Mouse (Mus musculus) limb, embryonic 15.5 days (tissue): ENCODE measurements around the gene Spata7. TPM values are rescaled to one million over a fixed set of nuclear protein-coding genes. Genes with fewer than 3 reads are reported as not detected.

Source experiments
- ATAC-seq: fragments of 200-750 bp; cut with Nextera tagmentation; 2 replicates; pipeline ENCODE4 v1.8.0; 2017; ENCODE audit warnings: low read depth, moderate TSS enrichment; ENCODE audit not compliant: insufficient number of reproducible peaks, low FRiP score, low TSS enrichment
- H3K27ac ChIP-seq: fragments of 300-500 bp; sonication (generic); 2 replicates; pipeline ENCODE4 v1.5.1; 2015; ENCODE audit warnings: moderate library complexity, mild to moderate bottlenecking, inconsistent platforms
- H3K27me3 ChIP-seq: fragments of 300-500 bp; sonication (generic); 2 replicates; pipeline ENCODE4 v1.6.1; 2015; ENCODE audit warnings: inconsistent platforms
- H3K36me3 ChIP-seq: fragments of 300-500 bp; sonication (generic); 2 replicates; pipeline ENCODE4 v1.6.1; 2015; ENCODE audit warnings: inconsistent platforms
- H3K4me1 ChIP-seq: fragments of 300-500 bp; sonication (generic); 2 replicates; pipeline ENCODE4 v1.6.1; 2015; ENCODE audit warnings: inconsistent platforms
- H3K4me2 ChIP-seq: fragments of 300-500 bp; sonication (generic); 2 replicates; pipeline ENCODE4 v1.6.1; 2015; ENCODE audit warnings: mild to moderate bottlenecking, inconsistent platforms
- H3K4me3 ChIP-seq: fragments of 300-500 bp; sonication (generic); 2 replicates; pipeline ENCODE4 v1.5.1; 2015; ENCODE audit warnings: mild to moderate bottlenecking, inconsistent platforms
- H3K9ac ChIP-seq: fragments of 300-500 bp; sonication (generic); 2 replicates; pipeline ENCODE4 v1.6.1; 2015; ENCODE audit warnings: inconsistent platforms
- H3K9me3 ChIP-seq: fragments of 300-500 bp; sonication (generic); 2 replicates; pipeline ENCODE4 v1.6.1; 2016; ENCODE audit warnings: inconsistent platforms
- WGBS: fragments of 180-500 bp; shearing (Covaris S2); methylation state at CpG from one replicate; pipeline ENCODE4 v1.1.7; 2015; 5-methylcytosine and 5-hydroxymethylcytosine counted together
- polyA plus RNA-seq: library from polyadenylated mRNA; unstranded; fragments of >200 nt; fragmentation: Nextera tagmentation; extraction: Ambion mirVana; gene quantifications from 2 replicates; pipeline ENCODE4 v1.2.1, GENCODE M21; 2015

The Spata7 gene
- polyA plus RNA-seq, 1 experiment from 2014 or later = 11.8 TPM

DNA sequence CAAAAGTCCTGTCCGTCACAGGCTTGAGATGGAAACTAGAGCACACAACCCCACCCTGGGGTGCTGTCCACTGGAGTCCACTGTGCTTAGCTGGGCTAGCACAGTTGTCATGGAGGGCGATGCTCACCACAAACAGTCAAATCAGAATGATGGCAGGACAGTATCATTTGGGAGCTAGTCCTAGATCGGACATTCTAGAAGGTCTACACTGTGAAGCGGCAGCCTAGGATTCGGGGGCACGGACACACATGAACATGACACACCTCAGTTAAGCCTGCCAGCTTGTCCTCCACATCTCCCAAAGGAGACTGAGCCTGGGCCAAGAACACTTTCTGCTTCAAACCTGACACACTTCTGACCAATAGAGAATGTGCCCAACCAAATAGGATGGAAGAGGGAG, 48.9 kb downstream of the Spata7 start:
- no peaks in the 10 kb centered on the region for H3K9me3 ChIP-seq
- H3K27me3 ChIP-seq = no peaks in the 10 kb centered on the region
- no peak overlapping the region for H3K4me3 ChIP-seq
- peaks cover 39% of the 10 kb centered on the region for H3K36me3 ChIP-seq
- H3K9ac ChIP-seq = no peak overlapping the region
- 96% methylated on average over 6 of the region's 6 CpGs for WGBS
- no peak for ATAC-seq
- H3K4me2 ChIP-seq = no peak overlapping the region
- peaks cover 6% of the 10 kb centered on the region; the same call in 1 of the 2 replicates for H3K4me1 ChIP-seq
- H3K27ac ChIP-seq = no peak overlapping the region

DNA sequence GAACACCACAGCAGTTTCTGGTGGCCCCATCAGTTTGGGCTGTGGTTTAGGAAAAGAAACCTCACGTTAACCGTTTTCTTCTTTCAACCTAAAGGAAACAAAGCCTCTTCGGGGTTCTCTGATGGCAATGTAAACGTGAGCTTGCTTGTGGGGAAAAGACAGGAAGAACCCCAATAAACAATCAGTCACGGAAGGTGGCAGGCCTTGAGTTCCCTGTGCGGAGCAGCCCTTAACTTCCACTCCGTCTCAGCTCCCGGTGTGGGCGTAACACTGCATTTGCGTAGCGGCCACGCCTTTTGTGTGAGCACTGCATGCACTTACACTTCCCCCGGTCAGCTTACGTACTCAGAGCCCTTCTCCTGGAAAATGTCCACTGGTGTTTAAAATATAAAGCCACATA, 49.4 kb downstream of the Spata7 start:
- H3K4me2 ChIP-seq = no peak overlapping the region
- no peaks in the 10 kb centered on the region for H3K27me3 ChIP-seq
- H3K9me3 ChIP-seq = no peaks in the 10 kb centered on the region
- peaks cover 43% of the 10 kb centered on the region for H3K36me3 ChIP-seq
- H3K9ac ChIP-seq = no peak overlapping the region
- WGBS = 47% methylated on average over 14 of the region's 14 CpGs
- no peak overlapping the region for H3K27ac ChIP-seq
- H3K4me1 ChIP-seq = peaks cover 6% of the 10 kb centered on the region; the same call in 1 of the 2 replicates
- no peak for ATAC-seq
- H3K4me3 ChIP-seq = no peak overlapping the region

GRCm38 (mm10) chr12:98679906-98680305, 51.9 kb downstream of the Spata7 start:
- no peak overlapping the region for H3K4me3 ChIP-seq
- H3K27me3 ChIP-seq = no peaks in the 10 kb centered on the region
- H3K36me3 ChIP-seq = peaks cover 43% of the 10 kb centered on the region
- no peak overlapping the region for H3K9ac ChIP-seq
- H3K4me1 ChIP-seq = peaks cover 1% of the 10 kb centered on the region; the same call in 1 of the 2 replicates
- no peak for ATAC-seq
- WGBS = 87% methylated on average over 15 of the region's 15 CpGs
- H3K27ac ChIP-seq = no peak overlapping the region
- H3K9me3 ChIP-seq = no peaks in the 10 kb centered on the region
- no peak overlapping the region for H3K4me2 ChIP-seq

GRCm38 (mm10) chr12:98682196-98682595, 54.2 kb downstream of the Spata7 start:
- no peaks in the 10 kb centered on the region for H3K27me3 ChIP-seq

GRCm38 (mm10) chr12:98683171-98683570, 55.2 kb downstream of the Spata7 start:
- peaks cover 56% of the 10 kb centered on the region for H3K36me3 ChIP-seq
- H3K4me2 ChIP-seq = no peak overlapping the region
- H3K27me3 ChIP-seq = no peaks in the 10 kb centered on the region
- 70% methylated on average over 11 of the region's 11 CpGs for WGBS
- no peak overlapping the region for H3K4me3 ChIP-seq
- H3K27ac ChIP-seq = no peak overlapping the region; the same call in 1 of the 2 replicates
- H3K9me3 ChIP-seq = no peaks in the 10 kb centered on the region
- no peaks in the 10 kb centered on the region for H3K4me1 ChIP-seq
- no peak overlapping the region for H3K9ac ChIP-seq
- ATAC-seq = no peak

More at GRCm38 (mm10) chr12:98682196-98682595, 54.2 kb downstream of the Spata7 start:
- peaks cover 47% of the 10 kb centered on the region for H3K36me3 ChIP-seq
- 81% methylated on average over 15 of the region's 15 CpGs for WGBS
- ATAC-seq = no peak
- no peak overlapping the region for H3K9ac ChIP-seq
- no peaks in the 10 kb centered on the region for H3K4me1 ChIP-seq
- H3K27ac ChIP-seq = no peak overlapping the region
- H3K4me2 ChIP-seq = no peak overlapping the region
- H3K9me3 ChIP-seq = no peaks in the 10 kb centered on the region
- no peak overlapping the region for H3K4me3 ChIP-seq

DNA sequence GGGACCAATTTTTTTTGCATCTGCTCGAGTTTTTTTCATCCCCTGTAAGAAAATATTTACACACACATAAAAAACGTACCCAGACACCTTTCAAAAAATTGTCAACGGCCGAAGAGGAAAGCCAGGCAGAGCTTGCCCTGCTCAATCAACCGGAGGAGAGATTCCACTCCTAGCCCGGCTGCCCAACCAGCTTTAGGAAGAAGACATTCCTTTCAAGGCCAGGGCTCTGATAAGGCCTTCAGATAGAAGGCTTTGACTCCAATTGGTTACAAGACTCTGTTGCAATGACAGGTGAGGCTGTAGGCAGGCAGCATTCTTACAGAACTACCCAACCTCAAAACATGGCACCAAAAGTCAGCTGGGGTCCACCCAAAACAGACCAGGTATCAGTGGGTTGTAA, 55.6 kb downstream of the Spata7 start:
- ATAC-seq = no peak
- 67% methylated on average over 6 of the region's 6 CpGs for WGBS
- H3K36me3 ChIP-seq = peaks cover 56% of the 10 kb centered on the region
- no peak overlapping the region for H3K4me2 ChIP-seq
- no peaks in the 10 kb centered on the region for H3K4me1 ChIP-seq
- H3K27ac ChIP-seq = no peak overlapping the region; the same call in 1 of the 2 replicates
- H3K9ac ChIP-seq = no peak overlapping the region
- H3K9me3 ChIP-seq = no peaks in the 10 kb centered on the region
- H3K27me3 ChIP-seq = no peaks in the 10 kb centered on the region
- no peak overlapping the region for H3K4me3 ChIP-seq

GRCm38 (mm10) chr12:98690230-98690629, 62.3 kb downstream of the Spata7 start:
- no peak overlapping the region for H3K9ac ChIP-seq

DNA sequence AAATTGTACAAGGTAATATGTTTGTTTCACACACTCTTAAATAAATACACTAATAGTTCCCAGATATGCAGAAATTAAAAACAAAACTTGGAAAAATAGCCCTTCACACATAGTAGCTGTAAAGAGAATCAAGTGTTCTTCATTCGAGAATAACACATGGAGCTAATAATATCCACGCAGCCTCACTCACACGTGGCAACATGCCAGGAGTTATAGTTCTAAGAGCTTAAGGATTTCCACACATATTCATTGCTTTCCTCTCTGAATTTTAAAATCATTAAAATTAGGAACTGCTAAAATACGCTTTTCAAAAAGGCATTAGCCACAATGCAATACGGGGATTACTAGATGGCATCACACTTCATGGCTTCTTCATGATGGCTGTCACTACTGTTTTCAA, 69.2 kb downstream of the Spata7 start:
- no peak for ATAC-seq
- Histone ChIP-seq H3K36me3 (peaks cover 19% of the 10 kb centered on the region), H3K9me3 (no peaks in the 10 kb centered on the region), H3K4me1 (no peaks in the 10 kb centered on the region), H3K4me3 (no peak overlapping the region), H3K27me3 (no peaks in the 10 kb centered on the region), H3K27ac (no peak overlapping the region), H3K9ac (no peak overlapping the region), H3K4me2 (no peak overlapping the region)
- WGBS = 46% methylated on average over 5 of the region's 5 CpGs

More at GRCm38 (mm10) chr12:98690230-98690629, 62.3 kb downstream of the Spata7 start:
- WGBS = 85% methylated on average over 8 of the region's 8 CpGs
- no peak overlapping the region for H3K27ac ChIP-seq
- H3K4me2 ChIP-seq = no peak overlapping the region
- no peaks in the 10 kb centered on the region for H3K9me3 ChIP-seq
- no peaks in the 10 kb centered on the region for H3K27me3 ChIP-seq
- no peaks in the 10 kb centered on the region for H3K4me1 ChIP-seq
- no peak overlapping the region for H3K4me3 ChIP-seq
- H3K36me3 ChIP-seq = peaks cover 49% of the 10 kb centered on the region
- no peak for ATAC-seq

DNA sequence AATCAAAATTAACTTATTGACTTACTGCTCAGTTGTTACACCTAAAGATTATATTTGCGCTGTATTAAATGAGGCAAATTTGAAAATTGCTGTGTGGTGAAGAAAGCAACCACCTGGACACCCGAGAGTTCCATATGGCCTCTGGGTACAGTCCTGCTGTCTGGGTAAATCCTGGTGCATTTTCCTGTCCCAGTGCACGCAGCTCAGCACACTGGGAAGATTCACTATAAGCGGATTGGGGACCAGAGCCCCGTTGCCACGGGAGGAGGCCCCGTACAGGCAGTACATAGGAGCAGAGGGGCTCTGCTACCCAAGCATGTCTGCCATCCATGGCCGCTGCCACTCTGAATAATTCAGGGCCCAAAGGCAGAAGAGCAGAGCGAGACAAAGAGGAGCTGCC, 73.6 kb downstream of the Spata7 start:
- H3K27ac ChIP-seq = no peak overlapping the region
- 88% methylated on average over 9 of the region's 9 CpGs for WGBS
- no peak overlapping the region for H3K4me2 ChIP-seq
- H3K4me3 ChIP-seq = no peak overlapping the region
- no peak overlapping the region for H3K9ac ChIP-seq
- H3K4me1 ChIP-seq = no peaks in the 10 kb centered on the region
- ATAC-seq = no peak
- no peaks in the 10 kb centered on the region for H3K27me3 ChIP-seq
- H3K36me3 ChIP-seq = peaks cover 21% of the 10 kb centered on the region
- no peaks in the 10 kb centered on the region for H3K9me3 ChIP-seq

DNA sequence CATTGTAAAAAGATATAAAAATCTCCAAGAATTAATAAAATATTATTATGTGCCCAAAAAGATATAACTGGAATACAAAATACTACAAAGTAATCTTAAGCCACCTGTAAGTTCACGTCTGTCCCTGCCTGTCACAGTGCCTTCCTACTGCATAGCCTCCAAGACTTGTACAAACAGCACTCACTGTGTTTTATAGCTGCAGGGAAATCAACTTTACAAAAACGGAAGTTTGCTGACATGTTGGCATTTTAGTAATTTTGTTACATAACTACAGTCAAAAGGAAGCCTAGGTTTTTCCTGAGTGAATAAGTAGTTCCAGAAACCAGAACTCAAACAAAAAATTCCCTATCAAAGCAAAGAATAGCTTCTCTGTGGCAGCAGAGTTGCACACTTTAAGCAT, 75.6 kb downstream of the Spata7 start:
- Histone ChIP-seq H3K9me3 (no peaks in the 10 kb centered on the region), H3K9ac (no peak overlapping the region), H3K36me3 (peaks cover 21% of the 10 kb centered on the region), H3K4me2 (no peak overlapping the region), H3K4me3 (no peak overlapping the region), H3K27ac (no peak overlapping the region), H3K27me3 (no peaks in the 10 kb centered on the region), H3K4me1 (no peaks in the 10 kb centered on the region)
- no peak for ATAC-seq
- 46% methylated on average over 2 of the region's 2 CpGs for WGBS

GRCm38 (mm10) chr12:98703961-98704360, 76.0 kb downstream of the Spata7 start:
- Histone ChIP-seq H3K4me1 (no peaks in the 10 kb centered on the region), H3K27me3 (no peaks in the 10 kb centered on the region), H3K9me3 (no peaks in the 10 kb centered on the region), H3K4me2 (no peak overlapping the region), H3K27ac (no peak overlapping the region), H3K36me3 (peaks cover 21% of the 10 kb centered on the region), H3K9ac (no peak overlapping the region), H3K4me3 (no peak overlapping the region)
- 85% methylated on average over 10 of the region's 10 CpGs for WGBS
- no peak for ATAC-seq

DNA sequence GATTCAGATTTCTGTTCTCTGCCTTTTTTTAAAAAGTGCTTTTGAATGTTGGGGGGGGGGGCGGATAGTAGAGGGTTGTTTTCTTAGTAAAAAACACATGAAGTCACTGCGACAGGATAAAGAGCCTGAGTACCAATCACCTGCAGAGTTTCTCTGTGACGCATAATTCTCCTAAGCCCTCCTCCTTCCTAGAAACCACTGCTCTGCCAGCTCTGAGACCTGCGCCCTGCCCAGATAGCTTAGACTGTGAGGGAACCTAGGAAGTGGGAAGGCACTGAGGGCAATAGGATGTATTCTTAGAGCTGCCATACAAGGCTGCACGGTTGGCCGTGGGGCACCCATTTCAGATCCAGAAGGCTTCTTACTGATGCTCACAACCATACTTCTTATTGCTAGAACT, 84.9 kb downstream of the Spata7 start:
- 77% methylated on average over 6 of the region's 6 CpGs for whole genome bisulfite sequencing
- Histone ChIP-seq H3K27me3 (no peaks in the 10 kb centered on the region), H3K4me1 (0 out of 2 replicates have a peak, but pooled peaks cover 3% of the 10 kb centered on the region), H3K27ac (no peak overlapping the region), H3K36me3 (no peaks in the 10 kb centered on the region), H3K9ac (no peak overlapping the region), H3K4me3 (no peak overlapping the region), H3K9me3 (no peaks in the 10 kb centered on the region), H3K4me2 (no peak overlapping the region)
- no peak for ATAC-seq

DNA sequence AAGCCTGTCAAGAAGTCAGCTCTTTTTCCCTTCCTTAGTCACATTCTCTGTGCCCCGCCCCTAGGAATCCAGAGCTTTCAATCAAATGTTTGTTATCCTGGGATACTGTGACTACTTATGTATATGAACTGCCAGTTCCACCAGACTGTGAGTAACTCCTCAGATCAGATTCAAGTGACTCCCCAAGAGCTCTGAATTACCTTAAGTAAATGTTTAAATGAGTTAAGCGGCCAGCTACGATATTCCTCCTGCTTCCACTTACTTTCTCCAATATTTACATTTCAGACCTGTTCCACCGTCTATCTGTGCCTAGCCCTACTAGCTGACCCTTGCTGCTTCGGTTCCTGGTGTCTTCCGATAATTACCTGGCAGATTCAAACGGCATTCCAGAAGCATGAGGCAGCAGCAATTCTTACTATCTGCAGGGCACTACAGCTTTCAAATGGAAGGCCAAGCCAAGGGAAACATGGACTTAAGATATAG, 85.7 kb downstream of the Spata7 start:
- H3K4me2 ChIP-seq = no peak overlapping the region
- H3K27ac ChIP-seq = no peak overlapping the region
- no peaks in the 10 kb centered on the region for H3K27me3 ChIP-seq
- 51% methylated on average over 7 of the region's 7 CpGs for WGBS
- H3K4me3 ChIP-seq = no peak overlapping the region
- H3K4me1 ChIP-seq = 0 out of 2 replicates have a peak, but pooled peaks cover 3% of the 10 kb centered on the region
- no peak overlapping the region for H3K9ac ChIP-seq
- H3K9me3 ChIP-seq = no peaks in the 10 kb centered on the region
- H3K36me3 ChIP-seq = no peaks in the 10 kb centered on the region
- ATAC-seq = no peak
